Mouse (Mus musculus): ENCODE measurements around the gene Gm10750.
"Not testable (repeated sequence)": the region's sequence is repeated elsewhere in the genome, so short reads cannot be mapped to it uniquely, and the experiment has no call there.

Gm10750 gene

DNA sequence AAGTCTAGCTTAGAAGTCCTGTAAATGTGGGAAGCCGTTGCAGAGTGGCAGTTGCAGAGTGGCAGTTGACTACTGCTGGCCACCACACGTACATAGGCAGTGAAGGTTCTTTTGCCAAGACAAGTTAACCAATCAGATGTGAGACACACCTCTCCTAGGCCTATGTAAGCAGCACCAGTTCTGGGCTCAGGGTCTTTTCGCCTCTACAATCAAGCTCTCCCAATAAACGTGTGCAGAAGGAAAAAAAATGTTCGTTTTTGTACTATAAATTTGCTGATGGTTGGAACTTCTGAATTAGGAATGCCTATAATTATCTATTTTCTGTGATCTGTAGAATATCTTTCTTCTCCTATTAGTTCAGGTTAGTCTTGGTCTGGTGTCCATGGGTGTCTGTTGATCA lies at the start of gene Gm10750:
TSS of gene Gm10750 (minus strand) at position 101 of the 400 bp plus-strand sequence.
- not testable (repeated sequence) for DNase-seq (ENCODE audit: low spot score)

DNA sequence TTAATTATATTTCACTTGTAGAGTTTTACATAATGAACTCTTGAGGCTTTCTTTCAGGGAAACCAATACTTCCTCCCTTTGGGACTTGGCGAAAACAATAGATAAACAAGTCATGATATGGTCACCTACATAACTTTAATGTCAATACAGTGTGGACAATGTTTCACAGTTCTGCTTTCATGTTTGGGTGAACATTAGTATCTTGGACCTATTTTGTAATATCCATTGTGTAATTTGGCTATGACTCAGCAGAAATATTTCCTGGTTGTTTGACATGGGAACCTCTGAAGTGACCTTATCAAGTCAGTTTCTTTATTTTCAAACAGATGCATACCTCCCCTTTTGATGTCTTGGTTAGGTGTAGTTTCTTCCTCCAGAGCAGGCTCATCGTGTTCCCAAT lies 12.2 kb downstream of the Gm10750 start:
- DNase-seq (ENCODE audit: low spot score), result no peak

DNA sequence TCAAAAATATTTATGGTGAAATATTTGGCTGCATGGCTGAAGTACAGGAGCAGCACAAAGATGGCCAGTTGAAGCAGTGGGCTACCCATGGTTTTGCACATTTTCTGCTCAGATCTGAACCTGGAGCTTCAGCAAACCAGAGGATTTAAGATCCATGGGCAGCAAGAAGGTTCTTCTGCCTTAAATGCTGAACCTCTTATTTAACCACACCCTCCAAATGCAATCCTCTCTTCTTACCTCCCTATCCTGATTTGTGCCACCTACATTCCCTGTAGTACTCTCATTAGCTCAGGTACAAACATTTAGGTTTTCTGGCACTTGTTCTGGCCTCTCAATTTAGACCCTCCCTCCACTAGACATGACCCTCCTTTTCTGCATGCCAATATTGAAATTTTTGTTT lies 13.9 kb downstream of the Gm10750 start, which contains the start of gene Gm1330:
TSS of gene Gm1330 (minus strand) at position 101 of the 400 bp plus-strand sequence.
- no peak for DNase-seq (ENCODE audit: low spot score)

DNA sequence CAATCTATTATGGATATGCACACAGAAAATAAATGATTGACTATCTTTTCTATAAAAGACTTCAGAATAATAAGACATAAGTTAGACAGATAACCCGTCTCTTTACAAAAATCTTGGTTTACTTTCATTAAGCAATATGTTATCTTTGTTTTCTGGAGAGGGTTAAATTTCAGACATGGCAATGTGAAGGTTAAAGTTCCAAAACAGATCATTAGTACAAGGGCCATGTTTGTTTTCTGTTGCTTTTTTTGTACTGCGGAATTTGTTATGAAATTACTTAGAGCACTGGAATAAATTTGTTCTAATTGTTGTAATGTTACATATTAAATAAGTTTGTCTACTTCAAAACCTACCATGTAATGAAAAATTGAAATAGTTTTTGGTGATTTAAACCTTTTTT lies 21.9 kb downstream of the Gm10750 start:
- no peak for DNase-seq (ENCODE audit: low spot score)
